Mouse (Mus musculus): Measurements from ENCODE around the gene Fam13a.

Gene Fam13a

GRCm38 (mm10) chr6:59019847-59020246 is 4.5 kb downstream of the Fam13a start:
- TF ChIP-seq GATA4 (IDR thresholded peaks at IDR 0.05; ENCODE audit: insufficient replicate concordance, low read length), result no peak

- no peak for TF ChIP-seq GATA4 (IDR thresholded peaks at IDR 0.05; ENCODE audit: insufficient replicate concordance, low read length)
These were observed 8.0 kb downstream of the Fam13a start for GRCm38 (mm10) chr6:59016336-59016832.

GRCm38 (mm10) chr6:59014760-59015159 is 9.6 kb downstream of the Fam13a start:
- TF ChIP-seq GATA4 (IDR thresholded peaks at IDR 0.05; ENCODE audit: insufficient replicate concordance, low read length), result no peak

- TF ChIP-seq GATA4 (IDR thresholded peaks at IDR 0.05; ENCODE audit: insufficient replicate concordance, low read length), result no peak
These were observed 10.1 kb downstream of the Fam13a start for GRCm38 (mm10) chr6:59014088-59014759.

GRCm38 (mm10) chr6:59010792-59011191 is 13.6 kb downstream of the Fam13a start:
- TF ChIP-seq GATA4 (IDR thresholded peaks at IDR 0.05; ENCODE audit: insufficient replicate concordance, low read length), result no peak

- TF ChIP-seq GATA4 (IDR thresholded peaks at IDR 0.05; ENCODE audit: insufficient replicate concordance, low read length), result no peak
These were observed 19.7 kb downstream of the Fam13a start for GRCm38 (mm10) chr6:59004630-59005029.

- TF ChIP-seq GATA4 (IDR thresholded peaks at IDR 0.05; ENCODE audit: insufficient replicate concordance, low read length), result no peak
These were observed 25.3 kb downstream of the Fam13a start for GRCm38 (mm10) chr6:58999044-58999453.

- TF ChIP-seq GATA4 (IDR thresholded peaks at IDR 0.05; ENCODE audit: insufficient replicate concordance, low read length), result no peak
These were observed 25.8 kb downstream of the Fam13a start for GRCm38 (mm10) chr6:58998528-58998927.

- TF ChIP-seq GATA4 (IDR thresholded peaks at IDR 0.05; ENCODE audit: insufficient replicate concordance, low read length), result no peak
These were observed 35.2 kb downstream of the Fam13a start for GRCm38 (mm10) chr6:58989149-58989548.

GRCm38 (mm10) chr6:58988706-58989105 is 35.6 kb downstream of the Fam13a start:
- no peak for TF ChIP-seq GATA4 (IDR thresholded peaks at IDR 0.05; ENCODE audit: insufficient replicate concordance, low read length)

GRCm38 (mm10) chr6:58987166-58987565 is 37.2 kb downstream of the Fam13a start:
- no peak for TF ChIP-seq GATA4 (IDR thresholded peaks at IDR 0.05; ENCODE audit: insufficient replicate concordance, low read length)

GRCm38 (mm10) chr6:58985186-58985585 is 39.2 kb downstream of the Fam13a start:
- no peak for TF ChIP-seq GATA4 (IDR thresholded peaks at IDR 0.05; ENCODE audit: insufficient replicate concordance, low read length)

- no peak for TF ChIP-seq GATA4 (IDR thresholded peaks at IDR 0.05; ENCODE audit: insufficient replicate concordance, low read length)
These were observed 49.1 kb downstream of the Fam13a start for GRCm38 (mm10) chr6:58975249-58975648.

- TF ChIP-seq GATA4 (IDR thresholded peaks at IDR 0.05; ENCODE audit: insufficient replicate concordance, low read length), result no peak
These were observed 49.9 kb downstream of the Fam13a start for GRCm38 (mm10) chr6:58974428-58974827.

- no peak for TF ChIP-seq GATA4 (IDR thresholded peaks at IDR 0.05; ENCODE audit: insufficient replicate concordance, low read length)
These were observed 51.5 kb downstream of the Fam13a start for GRCm38 (mm10) chr6:58972873-58973272.

- peak; percentile 68; the same call in 1 of the 2 replicates for TF ChIP-seq GATA4 (IDR thresholded peaks at IDR 0.05; ENCODE audit: insufficient replicate concordance, low read length)
These were observed 56.1 kb downstream of the Fam13a start for GRCm38 (mm10) chr6:58968272-58968671.
